Mouse (Mus musculus) liver, adult 2 months (tissue): ENCODE results near the gene Grik1. TPM values are rescaled to one million over a fixed set of nuclear protein-coding genes. Genes with fewer than 3 reads are reported as not detected.

Source experiments
- DNase-seq: peaks from one replicate; pipeline ENCODE4 v3.0.0-alpha.2; 2011; ENCODE audit warnings: low read depth, low spot score; ENCODE audit errors: extremely low read depth
- H3K27ac ChIP-seq: fragments of 200-500 bp; replicated peaks from 2 replicates; pipeline ENCODE4 v1.5.1; 2012; ENCODE audit warnings: low read depth, mild to moderate bottlenecking, control low read depth, inconsistent platforms, low read length; ENCODE audit not compliant: insufficient read depth
- H3K27me3 ChIP-seq: fragments of 200-500 bp; 2 replicates; pipeline ENCODE4 v1.6.1; 2012; ENCODE audit warnings: mild to moderate bottlenecking, moderate library complexity, low read length, inconsistent platforms; ENCODE audit not compliant: control insufficient read depth, insufficient read depth
- H3K36me3 ChIP-seq: fragments of 200-500 bp; 2 replicates; pipeline ENCODE4 v1.6.1; 2012; ENCODE audit warnings: low read length, inconsistent platforms; ENCODE audit not compliant: control insufficient read depth, insufficient read depth
- H3K4me1 ChIP-seq: fragments of 200-500 bp; 2 replicates; pipeline ENCODE4 v1.6.1; 2011; ENCODE audit warnings: low read length; ENCODE audit not compliant: control insufficient read depth, insufficient read depth
- H3K4me3 ChIP-seq: fragments of 200-500 bp; 2 replicates; pipeline ENCODE4 v1.5.1; 2011; ENCODE audit warnings: low read depth, mild to moderate bottlenecking, control low read depth, low read length, moderate library complexity; ENCODE audit not compliant: insufficient read depth
- H3K79me2 ChIP-seq: fragments of 200-500 bp; 2 replicates; pipeline ENCODE4 v1.6.1; 2012; ENCODE audit warnings: inconsistent platforms, mild to moderate bottlenecking, low read length, moderate library complexity; ENCODE audit not compliant: control insufficient read depth, insufficient read depth
- H3K9ac ChIP-seq: fragments of 200-500 bp; 2 replicates; pipeline ENCODE4 v1.6.1; 2012; ENCODE audit warnings: low read depth, mild to moderate bottlenecking, control low read depth, inconsistent platforms, low read length
- CTCF ChIP-seq: fragments of 200-500 bp; IDR thresholded peaks from 2 replicates; pipeline ENCODE4 v1.5.1; 2011; ENCODE audit warnings: low read depth, low read length, control low read depth
- POLR2A ChIP-seq: fragments of 200-500 bp; IDR thresholded peaks from 2 replicates; pipeline ENCODE4 v1.6.1; 2011; ENCODE audit warnings: low read length, control low read depth; ENCODE audit not compliant: insufficient read depth; ENCODE audit errors: extremely low read depth
- WGBS: fragments of 180-500 bp; shearing (Covaris S2); methylation state at CpG from one replicate; pipeline ENCODE4 v1.1.7; 2018; 5-methylcytosine and 5-hydroxymethylcytosine counted together
- polyA plus RNA-seq: library from polyadenylated mRNA; depleted of rRNA; stranded (reverse); fragments of >200 nt; gene quantifications from 2 replicates; pipeline ENCODE4 v1.2.3, GENCODE M21; 2012
- total RNA-seq: library from RNA; depleted of rRNA; stranded (reverse); fragments of >200 nt; gene quantifications from 2 replicates; pipeline ENCODE4 v1.2.3, GENCODE M21; 2014

Gene Grik1
- total and polyA plus RNA-seq, 2 experiments, result not detected

DNA sequence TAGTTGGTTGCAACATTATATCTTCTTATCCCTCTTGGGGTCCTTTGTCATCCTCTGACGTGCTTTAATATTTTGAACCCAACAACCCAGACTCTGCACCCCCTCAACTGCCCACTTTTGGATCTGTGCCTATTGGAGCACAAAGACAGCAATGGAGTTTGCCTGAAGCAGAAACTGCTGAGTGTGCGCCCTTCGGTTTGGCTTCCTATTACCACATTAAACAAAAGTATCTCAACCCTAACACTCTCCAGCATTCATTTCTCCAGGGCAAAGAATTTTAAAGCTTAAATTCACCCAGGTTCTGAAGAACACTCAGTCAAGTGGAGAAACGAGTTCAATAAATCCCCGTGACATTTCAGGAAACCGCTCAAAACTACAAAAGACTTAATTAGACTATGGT lies 318.2 kb downstream of the Grik1 start:
- 84% methylated on average over 6 of the region's 6 CpGs for WGBS
- no peak overlapping the region for H3K9ac ChIP-seq
- H3K27ac ChIP-seq, result no peak overlapping the region
- no peaks in the 10 kb centered on the region for H3K36me3 ChIP-seq
- H3K4me1 ChIP-seq, result no peaks in the 10 kb centered on the region
- no peak overlapping the region for H3K4me3 ChIP-seq
- no peak for TF ChIP-seq POLR2A
- no peak for TF ChIP-seq CTCF
- no peaks in the 10 kb centered on the region for H3K27me3 ChIP-seq
- H3K79me2 ChIP-seq, result no peaks in the 10 kb centered on the region
- no peak for DNase-seq

DNA sequence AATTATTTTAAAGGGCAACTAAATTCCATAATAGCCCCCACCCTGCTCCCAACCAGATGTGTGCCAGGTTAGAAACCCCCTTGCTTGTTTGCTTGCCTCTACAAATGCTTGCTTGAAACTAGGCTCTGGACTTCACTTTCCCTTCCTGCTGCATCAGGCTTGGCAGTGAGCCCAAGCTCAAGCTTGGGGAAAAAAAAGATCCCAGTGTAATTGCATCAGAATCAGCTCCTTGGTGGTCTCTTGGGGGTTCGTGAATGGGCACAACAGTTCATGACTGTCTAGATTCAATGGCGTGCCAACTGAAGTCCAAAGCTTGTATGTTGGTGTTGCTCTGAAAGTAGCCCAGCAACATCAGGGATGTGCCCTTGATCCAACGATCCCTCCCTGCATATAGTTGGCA lies 320.1 kb downstream of the Grik1 start:
- Histone ChIP-seq H3K4me3 (no peak overlapping the region), H3K9ac (no peak overlapping the region), H3K79me2 (no peaks in the 10 kb centered on the region), H3K27me3 (no peaks in the 10 kb centered on the region), H3K27ac (no peak overlapping the region), H3K36me3 (no peaks in the 10 kb centered on the region), H3K4me1 (no peaks in the 10 kb centered on the region)
- WGBS, result 74% methylated on average over 3 of the region's 3 CpGs
- no peak for TF ChIP-seq CTCF
- no peak for TF ChIP-seq POLR2A
- DNase-seq, result no peak

DNA sequence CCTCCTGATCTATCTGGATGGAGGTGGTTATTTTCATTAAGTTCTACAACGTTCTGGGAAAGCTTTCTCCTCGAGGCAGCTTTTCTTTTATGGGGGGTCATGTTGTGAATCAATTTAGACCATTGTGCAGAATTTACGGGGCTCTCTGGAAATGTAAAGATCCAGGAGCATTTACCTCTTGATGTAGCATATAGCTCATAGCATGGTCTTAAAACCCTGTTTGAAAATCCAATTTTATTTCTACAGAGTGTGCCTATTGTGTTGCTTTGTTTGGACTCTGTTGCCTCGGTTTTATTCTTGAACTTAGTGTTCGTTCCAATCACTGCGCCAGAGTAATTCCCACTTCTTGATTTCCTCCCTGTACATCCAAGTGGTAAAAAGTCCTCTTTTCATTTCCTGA lies 328.6 kb downstream of the Grik1 start:
- 81% methylated on average over 6 of the region's 6 CpGs for WGBS
- Histone ChIP-seq H3K27me3 (no peaks in the 10 kb centered on the region), H3K36me3 (no peaks in the 10 kb centered on the region), H3K9ac (no peak overlapping the region), H3K79me2 (no peaks in the 10 kb centered on the region), H3K4me3 (no peak overlapping the region), H3K4me1 (no peaks in the 10 kb centered on the region), H3K27ac (no peak overlapping the region)
- no peak for DNase-seq
- TF ChIP-seq POLR2A, result no peak
- TF ChIP-seq CTCF, result no peak

DNA sequence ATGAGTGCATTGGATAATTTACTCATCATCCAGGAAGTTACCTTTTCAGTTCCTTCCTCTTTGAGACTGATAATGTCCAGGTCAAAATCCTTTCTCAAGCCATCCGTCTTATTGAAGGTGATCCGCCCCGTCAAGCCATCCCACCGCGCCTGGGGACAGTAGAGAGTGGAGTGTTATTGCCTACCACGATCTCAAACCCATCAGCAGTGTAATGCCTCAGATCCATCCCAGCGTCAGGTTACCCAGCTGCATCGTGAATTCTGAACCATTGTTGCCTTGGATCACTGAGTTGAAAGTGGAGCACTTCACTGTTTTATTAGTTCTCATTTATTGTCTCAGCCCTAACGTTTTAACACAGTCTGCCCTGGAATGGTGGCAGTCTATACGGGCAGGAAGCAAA lies 332.6 kb downstream of the Grik1 start:
- H3K27ac ChIP-seq, result no peak overlapping the region
- no peaks in the 10 kb centered on the region for H3K79me2 ChIP-seq
- no peak overlapping the region for H3K4me3 ChIP-seq
- no peaks in the 10 kb centered on the region for H3K4me1 ChIP-seq
- no peaks in the 10 kb centered on the region for H3K36me3 ChIP-seq
- 86% methylated on average over 10 of the region's 10 CpGs for WGBS
- no peak for TF ChIP-seq POLR2A
- TF ChIP-seq CTCF, result no peak
- no peaks in the 10 kb centered on the region for H3K27me3 ChIP-seq
- no peak for DNase-seq
- H3K9ac ChIP-seq, result no peak overlapping the region

DNA sequence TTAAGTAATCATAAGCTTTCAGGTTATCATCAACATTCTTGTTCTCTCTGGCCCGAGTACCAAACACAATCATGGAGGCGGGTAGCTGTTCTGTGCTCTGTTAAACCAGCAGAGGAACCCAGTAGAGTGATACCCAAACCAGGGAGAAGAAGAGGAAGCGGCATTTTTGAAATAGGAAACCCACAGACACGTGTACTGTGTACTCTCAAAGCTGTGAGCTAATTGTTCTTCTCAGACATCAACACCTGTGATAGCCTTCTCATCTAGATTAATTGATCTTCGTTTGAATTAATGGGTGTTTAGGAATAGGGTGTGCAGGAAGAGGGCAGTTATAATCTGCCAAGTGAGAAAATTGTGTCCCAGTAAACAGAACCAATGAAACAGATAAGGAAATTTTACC lies 333.9 kb downstream of the Grik1 start:
- H3K9ac ChIP-seq, result no peak overlapping the region
- H3K79me2 ChIP-seq, result no peaks in the 10 kb centered on the region
- no peak for TF ChIP-seq POLR2A
- TF ChIP-seq CTCF, result no peak
- no peak overlapping the region for H3K27ac ChIP-seq
- H3K4me3 ChIP-seq, result no peak overlapping the region
- no peaks in the 10 kb centered on the region for H3K4me1 ChIP-seq
- H3K36me3 ChIP-seq, result no peaks in the 10 kb centered on the region
- no peak for DNase-seq
- H3K27me3 ChIP-seq, result no peaks in the 10 kb centered on the region
- 61% methylated on average over 5 of the region's 5 CpGs for WGBS

DNA sequence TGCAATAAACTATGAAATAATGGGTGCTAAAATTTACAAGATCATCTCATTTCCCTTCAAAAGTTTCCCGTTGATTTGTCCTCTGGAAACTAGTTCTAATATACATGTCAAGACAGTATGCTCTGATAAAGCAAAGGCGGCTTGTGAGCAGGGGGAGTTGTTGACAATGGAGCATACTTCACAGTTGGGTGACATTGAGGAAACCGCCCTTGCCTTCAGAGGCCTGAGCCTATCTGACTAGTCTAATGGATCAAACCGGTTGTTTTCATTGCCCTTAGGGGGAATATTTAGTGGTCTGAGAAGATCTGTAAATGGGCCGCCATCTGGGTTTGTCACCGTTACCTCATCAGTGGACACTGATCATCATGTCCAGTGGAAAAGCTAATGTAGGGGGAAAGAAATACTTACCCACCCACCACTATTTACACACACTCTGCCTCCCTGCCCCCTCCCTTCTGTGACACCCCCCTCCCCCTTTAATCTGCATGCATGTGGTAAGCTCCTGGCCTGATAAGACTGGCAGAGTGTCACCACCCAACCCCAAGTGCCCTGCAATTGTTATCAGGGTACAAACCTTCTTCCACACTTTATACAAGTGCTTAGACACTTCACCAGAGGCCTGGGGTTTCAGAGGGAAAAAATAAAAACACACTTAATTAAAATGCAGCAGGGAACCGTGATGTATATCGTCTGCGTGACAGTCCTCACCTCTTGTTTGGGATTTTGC lies 335.2 kb downstream of the Grik1 start:
- Histone ChIP-seq H3K9ac (no peak overlapping the region), H3K79me2 (no peaks in the 10 kb centered on the region), H3K27ac (no peak overlapping the region), H3K27me3 (no peaks in the 10 kb centered on the region), H3K36me3 (no peaks in the 10 kb centered on the region), H3K4me3 (no peak overlapping the region), H3K4me1 (no peaks in the 10 kb centered on the region)
- no peak for TF ChIP-seq CTCF
- TF ChIP-seq POLR2A, result no peak
- DNase-seq, result no peak
- 80% methylated on average over 9 of the region's 9 CpGs for WGBS
